Mouse (Mus musculus): Measurements from ENCODE around the gene Zfyve9. TPM values are rescaled to one million over a fixed set of nuclear protein-coding genes. Genes with fewer than 3 reads are reported as not detected.

Zfyve9 gene
- polyA plus RNA-seq, 1 experiment from 2014 or later: 4.6 TPM

GRCm38 (mm10) chr4:108789258-108789936 lies 8.8 kb upstream of the Zfyve9 start:
- H3K27ac ChIP-seq: no peak overlapping the region
- no peaks in the 10 kb centered on the region for H3K9me3 ChIP-seq
- no peak overlapping the region for H3K4me2 ChIP-seq
- no peak overlapping the region for H3K4me3 ChIP-seq (replicated peaks)
- H3K9ac ChIP-seq: no peak overlapping the region
- no peaks in the 10 kb centered on the region for H3K4me1 ChIP-seq
- H3K27me3 ChIP-seq (replicated peaks): no peaks in the 10 kb centered on the region
- H3K36me3 ChIP-seq: no peaks in the 10 kb centered on the region
- ATAC-seq (ENCODE audit: insufficient read depth, low FRiP score, low read depth): no peak
- WGBS: 65% methylated on average over 6 of the region's 6 CpGs

- H3K9me3 ChIP-seq: no peaks in the 10 kb centered on the region
- no peaks in the 10 kb centered on the region for H3K36me3 ChIP-seq
- peak overlapping the region; percentile 21; the same call in 1 of the 2 replicates for H3K27ac ChIP-seq
- no peak overlapping the region for H3K4me2 ChIP-seq
- no peak overlapping the region for H3K4me3 ChIP-seq (replicated peaks)
- no peak for ATAC-seq (ENCODE audit: insufficient read depth, low FRiP score, low read depth)
- no peaks in the 10 kb centered on the region for H3K27me3 ChIP-seq (replicated peaks)
- H3K4me1 ChIP-seq: no peaks in the 10 kb centered on the region
- no peak overlapping the region for H3K9ac ChIP-seq
- 39% methylated on average over 8 of the region's 8 CpGs for WGBS
These were observed 2.0 kb upstream of the Zfyve9 start for GRCm38 (mm10) chr4:108782421-108783085.

GRCm38 (mm10) chr4:108781596-108781995 lies 998 bp upstream of the Zfyve9 start:
- Histone ChIP-seq H3K27me3 (replicated peaks) (no peaks in the 10 kb centered on the region), H3K4me3 (replicated peaks) (no peak overlapping the region), H3K4me2 (no peak overlapping the region), H3K27ac (no peak overlapping the region), H3K9ac (no peak overlapping the region), H3K9me3 (no peaks in the 10 kb centered on the region), H3K36me3 (no peaks in the 10 kb centered on the region), H3K4me1 (no peaks in the 10 kb centered on the region)
- WGBS: 63% methylated on average over 3 of the region's 3 CpGs
- no peak for ATAC-seq (ENCODE audit: insufficient read depth, low FRiP score, low read depth)

- 1% methylated on average over 20 of the region's 20 CpGs for WGBS
- Histone ChIP-seq H3K9ac (peak overlapping the region; percentile 8; the same call in 1 of the 2 replicates), H3K4me3 (replicated peaks) (peak overlapping the region; percentile 95), H3K36me3 (no peaks in the 10 kb centered on the region), H3K27me3 (replicated peaks) (no peaks in the 10 kb centered on the region), H3K27ac (peak overlapping the region; percentile 95), H3K4me1 (no peaks in the 10 kb centered on the region), H3K9me3 (no peaks in the 10 kb centered on the region), H3K4me2 (peak overlapping the region; percentile 80)
- ATAC-seq (ENCODE audit: insufficient read depth, low FRiP score, low read depth): no peak
These were observed 237 bp upstream of the Zfyve9 start for GRCm38 (mm10) chr4:108780864-108781205.

- Histone ChIP-seq H3K4me2 (peak overlapping the region; percentile 80), H3K9ac (peak overlapping the region; percentile 96), H3K9me3 (no peaks in the 10 kb centered on the region), H3K4me1 (no peaks in the 10 kb centered on the region), H3K36me3 (no peaks in the 10 kb centered on the region), H3K27ac (peak overlapping the region; percentile 95), H3K27me3 (replicated peaks) (no peaks in the 10 kb centered on the region), H3K4me3 (replicated peaks) (peak overlapping the region; percentile 95)
- WGBS: under 1% methylated on average over 7 of the region's 7 CpGs
- no peak for ATAC-seq (ENCODE audit: insufficient read depth, low FRiP score, low read depth)
These were observed 888 bp downstream of the Zfyve9 start for GRCm38 (mm10) chr4:108779763-108780056.

- no peaks in the 10 kb centered on the region for H3K9me3 ChIP-seq
- no peaks in the 10 kb centered on the region for H3K4me1 ChIP-seq
- H3K27me3 ChIP-seq (replicated peaks): no peaks in the 10 kb centered on the region
- H3K36me3 ChIP-seq: no peaks in the 10 kb centered on the region
- no peak overlapping the region for H3K9ac ChIP-seq
- H3K4me2 ChIP-seq: no peak overlapping the region
- no peak for ATAC-seq (ENCODE audit: insufficient read depth, low FRiP score, low read depth)
- no peak overlapping the region for H3K4me3 ChIP-seq (replicated peaks)
- H3K27ac ChIP-seq: no peak overlapping the region
These were observed 12.1 kb downstream of the Zfyve9 start for GRCm38 (mm10) chr4:108768527-108768926.

- no peak overlapping the region for H3K4me2 ChIP-seq
- H3K4me1 ChIP-seq: no peaks in the 10 kb centered on the region
- 89% methylated on average over 3 of the region's 3 CpGs for WGBS
- H3K9me3 ChIP-seq: no peaks in the 10 kb centered on the region
- H3K36me3 ChIP-seq: no peaks in the 10 kb centered on the region
- ATAC-seq (ENCODE audit: insufficient read depth, low FRiP score, low read depth): no peak
- no peak overlapping the region for H3K27ac ChIP-seq
- no peak overlapping the region for H3K4me3 ChIP-seq (replicated peaks)
- no peak overlapping the region for H3K9ac ChIP-seq
- H3K27me3 ChIP-seq (replicated peaks): no peaks in the 10 kb centered on the region
These were observed 21.0 kb downstream of the Zfyve9 start for GRCm38 (mm10) chr4:108759583-108759982.

GRCm38 (mm10) chr4:108746160-108746873 lies 34.3 kb downstream of the Zfyve9 start:
- H3K36me3 ChIP-seq: no peaks in the 10 kb centered on the region
- H3K4me3 ChIP-seq (replicated peaks): no peak overlapping the region
- H3K27me3 ChIP-seq (replicated peaks): no peaks in the 10 kb centered on the region
- H3K4me1 ChIP-seq: no peaks in the 10 kb centered on the region
- WGBS: 92% methylated on average over 3 of the region's 3 CpGs
- H3K27ac ChIP-seq: no peak overlapping the region
- no peak overlapping the region for H3K9ac ChIP-seq
- no peak overlapping the region for H3K4me2 ChIP-seq
- no peak for ATAC-seq (ENCODE audit: insufficient read depth, low FRiP score, low read depth)
- H3K9me3 ChIP-seq: no peaks in the 10 kb centered on the region

- Histone ChIP-seq H3K27me3 (replicated peaks) (no peaks in the 10 kb centered on the region), H3K4me2 (no peak overlapping the region), H3K4me1 (no peaks in the 10 kb centered on the region), H3K27ac (no peak overlapping the region), H3K4me3 (replicated peaks) (no peak overlapping the region), H3K9ac (no peak overlapping the region), H3K36me3 (no peaks in the 10 kb centered on the region), H3K9me3 (no peaks in the 10 kb centered on the region)
- WGBS: 42% methylated on average over 3 of the region's 3 CpGs
- no peak for ATAC-seq (ENCODE audit: insufficient read depth, low FRiP score, low read depth)
These were observed 49.0 kb downstream of the Zfyve9 start for GRCm38 (mm10) chr4:108731582-108731981.

GRCm38 (mm10) chr4:108730450-108730849 lies 50.1 kb downstream of the Zfyve9 start:
- Histone ChIP-seq H3K4me1 (no peaks in the 10 kb centered on the region), H3K27ac (no peak overlapping the region), H3K4me3 (replicated peaks) (no peak overlapping the region), H3K27me3 (replicated peaks) (no peaks in the 10 kb centered on the region), H3K36me3 (0 out of 2 replicates have a peak, but pooled peaks cover 2% of the 10 kb centered on the region), H3K9me3 (no peaks in the 10 kb centered on the region), H3K9ac (no peak overlapping the region), H3K4me2 (no peak overlapping the region)
- no peak for ATAC-seq (ENCODE audit: insufficient read depth, low FRiP score, low read depth)
- 72% methylated on average over 1 of the region's 1 CpGs for WGBS

GRCm38 (mm10) chr4:108724102-108724501 lies 56.5 kb downstream of the Zfyve9 start:
- H3K27me3 ChIP-seq (replicated peaks): no peaks in the 10 kb centered on the region
- H3K36me3 ChIP-seq: 0 out of 2 replicates have a peak, but pooled peaks cover 5% of the 10 kb centered on the region
- WGBS: 84% methylated on average over 2 of the region's 2 CpGs
- no peaks in the 10 kb centered on the region for H3K9me3 ChIP-seq
- H3K4me1 ChIP-seq: no peaks in the 10 kb centered on the region
- no peak overlapping the region for H3K27ac ChIP-seq
- ATAC-seq (ENCODE audit: insufficient read depth, low FRiP score, low read depth): no peak
- no peak overlapping the region for H3K4me3 ChIP-seq (replicated peaks)
- no peak overlapping the region for H3K9ac ChIP-seq
- H3K4me2 ChIP-seq: no peak overlapping the region

GRCm38 (mm10) chr4:108721245-108721784 lies 59.3 kb downstream of the Zfyve9 start:
- WGBS: 72% methylated on average over 3 of the region's 3 CpGs
- H3K4me2 ChIP-seq: no peak overlapping the region
- H3K4me3 ChIP-seq (replicated peaks): no peak overlapping the region
- 0 out of 2 replicates have a peak, but pooled peaks cover 5% of the 10 kb centered on the region for H3K36me3 ChIP-seq
- no peaks in the 10 kb centered on the region for H3K9me3 ChIP-seq
- no peaks in the 10 kb centered on the region for H3K27me3 ChIP-seq (replicated peaks)
- ATAC-seq (ENCODE audit: insufficient read depth, low FRiP score, low read depth): no peak
- H3K4me1 ChIP-seq: no peaks in the 10 kb centered on the region
- no peak overlapping the region for H3K9ac ChIP-seq
- no peak overlapping the region for H3K27ac ChIP-seq
